Mouse (Mus musculus) limb, embryonic 11.5 days (tissue): ENCODE results near the gene Olfr342. TPM values are rescaled to one million over a fixed set of nuclear protein-coding genes. Genes with fewer than 3 reads are reported as not detected.

ENCODE experiments used
- ATAC-seq: fragments of 200-750 bp; cut with Nextera tagmentation; 2 replicates; pipeline ENCODE4 v1.8.0; 2017; ENCODE audit warnings: low read depth; ENCODE audit not compliant: insufficient number of reproducible peaks, low FRiP score, low TSS enrichment
- DNase-seq: peaks from one replicate; pipeline ENCODE4 v3.0.0-alpha.2; 2015; ENCODE audit warnings: low spot score
- H3K27ac ChIP-seq: fragments of 300-500 bp; sonication (generic); replicated peaks from 2 replicates; pipeline ENCODE4 v1.5.1; 2014; ENCODE audit warnings: low read depth, mild to moderate bottlenecking, low read length
- H3K27me3 ChIP-seq: fragments of 300-500 bp; sonication (generic); 2 replicates; pipeline ENCODE4 v1.6.1; 2014; ENCODE audit warnings: mild to moderate bottlenecking, low read length, mixed read lengths; ENCODE audit not compliant: control insufficient read depth, insufficient read depth
- H3K36me3 ChIP-seq: fragments of 300-500 bp; sonication (generic); 2 replicates; pipeline ENCODE4 v1.6.1; 2014; ENCODE audit warnings: mild to moderate bottlenecking, low read length, moderate library complexity, mixed read lengths; ENCODE audit not compliant: control insufficient read depth, insufficient read depth
- H3K4me1 ChIP-seq: fragments of 300-500 bp; sonication (generic); 2 replicates; pipeline ENCODE4 v1.6.1; 2014; ENCODE audit warnings: low read length, mixed read lengths; ENCODE audit not compliant: control insufficient read depth, insufficient read depth
- H3K4me2 ChIP-seq: fragments of 300-500 bp; sonication (generic); 2 replicates; pipeline ENCODE4 v1.6.1; 2014; ENCODE audit warnings: low read depth, mild to moderate bottlenecking, moderate library complexity; ENCODE audit not compliant: severe bottlenecking
- H3K4me3 ChIP-seq: fragments of 300-500 bp; sonication (generic); 2 replicates; pipeline ENCODE4 v1.5.1; 2014; ENCODE audit warnings: low read depth, low read length
- H3K9ac ChIP-seq: fragments of 300-500 bp; sonication (generic); 2 replicates; pipeline ENCODE4 v1.6.1; 2014; ENCODE audit warnings: mild to moderate bottlenecking, low read length
- H3K9me3 ChIP-seq: fragments of 300-500 bp; sonication (generic); 2 replicates; pipeline ENCODE4 v1.6.1; 2016; ENCODE audit warnings: low read length; ENCODE audit not compliant: control insufficient read depth
- WGBS: fragments of 180-500 bp; shearing (Covaris S2); extraction: QIAGEN DNeasy Blood & Tissue Kit; methylation state at CpG from one replicate; pipeline ENCODE4 v1.1.7; 2014; 5-methylcytosine and 5-hydroxymethylcytosine counted together
- polyA plus RNA-seq: library from polyadenylated mRNA; unstranded; fragments of >200 nt; fragmentation: Nextera tagmentation; extraction: Ambion mirVana; gene quantifications from 2 replicates; pipeline ENCODE4 v1.2.1, GENCODE M21; 2014

Gene Olfr342
- not detected in 2 replicates for polyA plus RNA-seq

DNA sequence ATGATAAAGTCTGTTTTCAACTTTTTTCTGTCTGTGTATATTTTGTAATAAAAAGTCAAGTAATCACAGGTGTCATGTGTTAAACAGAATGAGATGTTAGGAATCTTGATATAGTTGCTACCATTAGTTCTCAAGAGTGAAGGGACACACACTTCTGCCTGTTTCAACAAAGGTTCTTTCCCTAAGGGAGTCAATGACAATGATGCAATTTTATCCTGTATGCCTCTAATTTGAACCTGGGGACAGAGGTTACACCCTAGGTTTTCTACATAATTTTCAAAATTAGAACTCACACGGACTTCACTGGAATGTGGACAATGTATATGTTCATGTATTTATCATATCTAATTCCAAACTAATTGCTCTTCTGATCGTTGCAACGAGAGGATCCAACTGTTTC lies at the start of gene Olfr342:
Gene Olfr342 (plus strand): TSS at position 301 of the 400 bp plus-strand sequence.
- ATAC-seq, result no peak

DNA sequence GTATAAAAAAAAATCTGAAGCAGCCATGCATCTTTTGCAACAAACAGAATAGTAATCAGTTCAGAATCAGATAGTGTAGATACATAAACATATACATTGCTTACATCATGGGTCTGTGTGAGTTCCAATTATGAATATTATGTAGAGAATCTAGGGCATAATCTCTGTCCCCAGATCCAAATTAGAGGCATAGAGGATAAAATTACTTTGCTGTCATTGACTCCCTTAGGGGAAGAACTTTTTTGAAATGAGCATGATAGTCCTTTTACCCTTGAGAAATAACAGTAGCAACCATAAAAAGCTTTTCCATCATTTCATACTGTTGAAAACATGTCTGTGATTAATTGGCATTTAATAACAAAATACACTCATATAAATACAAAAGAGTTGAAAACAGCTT lies 42.4 kb upstream of the Olfr342 start, which contains the start of gene Olfr341:
Gene Olfr341 (minus strand): TSS at position 101 of the 400 bp plus-strand sequence.
- DNase-seq, result no peak
- H3K27me3 ChIP-seq, result no peaks in the 10 kb centered on the region
- no peak within 1 kb of the TSS for H3K9ac ChIP-seq
- H3K4me3 ChIP-seq, result no peak within 1 kb of the TSS
- H3K4me2 ChIP-seq, result no peak within 1 kb of the TSS
- peaks cover 3% of the 10 kb centered on the region; the same call in 1 of the 2 replicates for H3K9me3 ChIP-seq
- no peaks in the 10 kb centered on the region for H3K36me3 ChIP-seq
- no peaks in the 10 kb centered on the region for H3K4me1 ChIP-seq
- no peak for ATAC-seq
- H3K27ac ChIP-seq, result no peak within 1 kb of the TSS

More for the DNA sequence above, at the start of gene Olfr342:
- Histone ChIP-seq H3K4me1 (no peaks in the 10 kb centered on the region), H3K27me3 (no peaks in the 10 kb centered on the region), H3K4me3 (no peak within 1 kb of the TSS), H3K36me3 (no peaks in the 10 kb centered on the region), H3K4me2 (no peak within 1 kb of the TSS), H3K9me3 (no peaks in the 10 kb centered on the region; the same call in 1 of the 2 replicates), H3K27ac (no peak within 1 kb of the TSS), H3K9ac (no peak within 1 kb of the TSS)
- DNase-seq, result no peak
- 74% methylated on average over 3 of the region's 3 CpGs for WGBS

DNA sequence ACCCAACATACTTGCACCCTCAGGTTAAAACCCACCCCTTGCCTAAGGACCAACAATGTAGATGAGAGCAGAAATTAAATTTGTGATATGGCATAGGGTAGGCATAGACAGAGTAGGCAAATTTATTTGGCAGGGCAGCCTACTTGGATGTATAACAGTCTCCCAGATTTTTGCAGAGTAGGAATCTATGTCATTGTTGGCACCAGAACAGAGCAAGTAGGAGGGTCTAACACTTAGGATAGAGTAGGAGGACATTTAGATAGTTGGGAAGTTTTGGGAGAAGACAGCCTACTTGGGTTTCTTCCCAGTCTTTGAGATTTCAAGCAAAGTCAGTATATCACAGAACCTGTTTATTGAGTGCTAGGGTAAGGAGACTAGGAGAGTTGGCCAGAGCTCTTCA lies 40.4 kb downstream of the Olfr342 start:
- DNase-seq (no peak), ATAC-seq (no peak)

DNA sequence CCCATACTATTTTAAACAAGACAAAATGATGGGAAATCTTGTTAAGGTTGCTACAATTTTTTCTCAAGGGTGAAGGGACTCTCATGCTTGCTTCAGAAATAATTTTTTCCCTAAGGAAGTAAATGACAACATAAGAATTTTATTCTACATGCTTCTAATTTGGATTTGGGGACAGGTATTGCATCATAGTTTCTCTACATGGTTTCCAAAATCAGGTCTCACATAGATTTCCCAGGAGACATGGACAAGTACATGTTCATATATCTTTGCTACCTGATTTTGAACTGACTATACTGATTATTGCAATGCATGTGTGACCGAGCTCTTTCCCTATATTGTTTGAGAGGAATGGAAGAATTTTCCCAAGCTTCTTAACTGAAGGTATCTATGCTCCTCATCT lies 41.6 kb downstream of the Olfr342 start, which contains the start of gene Olfr344:
Gene Olfr344 (plus strand): TSS at position 301 of the 400 bp plus-strand sequence.
- H3K9ac ChIP-seq, result no peak within 1 kb of the TSS
- WGBS, result 88% methylated on average over 1 of the region's 1 CpGs
- H3K4me3 ChIP-seq, result no peak within 1 kb of the TSS
- ATAC-seq, result no peak
- peaks cover 9% of the 10 kb centered on the region; the same call in 1 of the 2 replicates for H3K9me3 ChIP-seq
- H3K4me1 ChIP-seq, result no peaks in the 10 kb centered on the region
- no peaks in the 10 kb centered on the region for H3K36me3 ChIP-seq
- no peaks in the 10 kb centered on the region for H3K27me3 ChIP-seq
- no peak within 1 kb of the TSS for H3K27ac ChIP-seq
- no peak for DNase-seq
- H3K4me2 ChIP-seq, result no peak within 1 kb of the TSS

More for the DNA sequence above, 40.4 kb downstream of the Olfr342 start:
- no peak overlapping the region for H3K9ac ChIP-seq
- H3K27ac ChIP-seq, result no peak overlapping the region
- H3K9me3 ChIP-seq, result peaks cover 9% of the 10 kb centered on the region; the same call in 1 of the 2 replicates
- no peaks in the 10 kb centered on the region for H3K36me3 ChIP-seq
- H3K27me3 ChIP-seq, result no peaks in the 10 kb centered on the region
- no peak overlapping the region for H3K4me2 ChIP-seq
- H3K4me1 ChIP-seq, result no peaks in the 10 kb centered on the region
- H3K4me3 ChIP-seq, result no peak overlapping the region

DNA sequence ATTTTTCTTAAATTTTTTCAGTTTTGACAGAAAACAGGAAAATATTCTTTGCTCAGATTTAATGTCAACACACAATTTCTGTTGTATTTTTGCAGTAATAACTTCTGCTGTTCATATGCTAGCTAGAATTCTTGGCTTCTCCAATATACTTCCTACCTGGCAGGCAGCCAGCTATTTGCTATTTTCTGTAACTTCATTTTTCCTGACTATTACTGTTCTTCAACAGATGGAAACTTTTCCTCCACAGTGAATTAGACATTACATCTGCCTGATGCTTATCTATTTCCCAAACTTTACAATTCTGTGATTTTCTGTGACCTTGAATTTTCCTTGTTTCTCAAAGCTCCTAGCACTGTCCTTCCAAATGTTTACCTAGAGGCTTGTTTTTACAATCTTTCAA lies 42.2 kb downstream of the Olfr342 start:
- peaks cover 9% of the 10 kb centered on the region; the same call in 1 of the 2 replicates for H3K9me3 ChIP-seq
- no peak overlapping the region for H3K27ac ChIP-seq
- no peaks in the 10 kb centered on the region for H3K27me3 ChIP-seq
- H3K4me1 ChIP-seq, result no peaks in the 10 kb centered on the region
- no peak overlapping the region for H3K4me2 ChIP-seq
- H3K9ac ChIP-seq, result no peak overlapping the region
- ATAC-seq (no peak), DNase-seq (no peak)
- H3K36me3 ChIP-seq, result no peaks in the 10 kb centered on the region
- no peak overlapping the region for H3K4me3 ChIP-seq

DNA sequence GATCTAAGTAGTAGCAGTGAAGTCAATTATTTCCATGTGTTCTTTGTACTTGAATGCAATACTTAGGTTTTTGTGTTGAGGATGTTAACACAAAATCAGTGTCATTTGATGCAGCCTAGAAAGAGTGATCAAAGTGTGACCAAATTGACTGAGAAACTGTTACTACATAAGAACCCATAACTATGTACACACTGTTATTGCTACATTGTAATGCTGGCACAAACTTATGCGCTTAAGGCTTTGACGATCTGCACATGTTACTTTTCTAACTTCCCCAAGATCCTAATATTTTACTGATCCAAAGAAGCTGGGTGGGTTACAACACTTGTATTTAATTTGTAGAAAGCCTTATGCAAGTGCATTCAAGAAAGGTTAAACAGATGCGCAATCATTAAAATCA lies 43.0 kb downstream of the Olfr342 start:
- ATAC-seq (no peak), DNase-seq (no peak)
- no peaks in the 10 kb centered on the region for H3K4me1 ChIP-seq
- peaks cover 9% of the 10 kb centered on the region; the same call in 1 of the 2 replicates for H3K9me3 ChIP-seq
- H3K4me3 ChIP-seq, result no peak overlapping the region
- H3K9ac ChIP-seq, result no peak overlapping the region
- no peaks in the 10 kb centered on the region for H3K27me3 ChIP-seq
- H3K4me2 ChIP-seq, result no peak overlapping the region
- H3K36me3 ChIP-seq, result no peaks in the 10 kb centered on the region
- no peak overlapping the region for H3K27ac ChIP-seq
- WGBS, result 92% methylated on average over 3 of the region's 3 CpGs

Other genes with a start within 250 kb of the Olfr342 start
- gene Olfr338, start 151.5 kb upstream of the Olfr342 start, polyA plus RNA-seq, result not detected in 2 replicates
- gene Olfr339, start 106.1 kb upstream of the Olfr342 start, polyA plus RNA-seq, result not detected in 2 replicates
- gene Olfr340, start 72.4 kb upstream of the Olfr342 start, polyA plus RNA-seq, result not detected in 2 replicates
- gene Olfr341, start 42.5 kb upstream of the Olfr342 start, polyA plus RNA-seq, result not detected in 2 replicates
- not detected in 2 replicates for gene Olfr344, start 41.7 kb downstream of the Olfr342 start, polyA plus RNA-seq
- gene Olfr345, start 115.0 kb downstream of the Olfr342 start, polyA plus RNA-seq, result not detected in 2 replicates
- not detected in 2 replicates for gene Olfr346, start 160.8 kb downstream of the Olfr342 start, polyA plus RNA-seq
- not detected in 2 replicates for gene Olfr347, start 206.9 kb downstream of the Olfr342 start, polyA plus RNA-seq